ENCODE assay signal across 8 mouse cellular contexts in the genomic region with DNA sequence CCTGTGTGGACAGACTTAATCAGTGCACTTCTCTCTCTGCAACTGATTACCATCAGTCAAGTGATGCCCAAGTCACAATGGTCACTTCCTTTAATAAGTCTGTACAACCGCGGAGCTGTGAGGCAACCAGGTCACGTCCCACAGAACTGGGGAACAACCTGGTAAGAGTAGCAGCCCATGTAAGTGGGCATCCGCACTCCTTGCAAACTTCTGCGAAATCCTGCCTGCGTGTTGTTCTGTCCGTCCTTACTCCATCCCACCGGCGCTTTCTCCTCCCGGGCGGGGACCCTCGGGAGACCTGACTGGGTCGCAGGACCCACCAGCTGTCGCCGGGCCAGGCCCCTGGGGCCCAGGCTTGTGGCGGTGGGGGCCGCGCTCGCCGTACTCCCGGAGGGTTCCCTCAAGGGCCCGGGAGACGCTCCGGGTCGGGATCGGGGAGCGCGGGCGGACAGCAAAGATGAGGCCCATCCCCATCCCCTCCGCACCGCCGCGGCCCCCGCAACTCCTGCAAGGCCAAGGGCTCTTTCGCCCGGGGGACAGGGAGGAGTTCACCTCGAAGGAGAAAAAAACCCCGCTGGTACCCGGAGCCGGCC. TPM values are rescaled to one million over a fixed set of nuclear protein-coding genes. Genes with fewer than 3 reads are reported as not detected.
DNase-seq lines count a peak whose midpoint lies in the region; ATAC-seq and TF ChIP-seq lines count a peak whose summit lies in the region.

No protein-coding gene starts in this region.

- peaks cover 2% of the 10 kb centered on the region; the same call in 1 of the 2 replicates for H3K27me3 ChIP-seq in ES-Bruce4 (ENCODE audit: control insufficient read depth, insufficient read depth, low read length, poor library complexity, severe bottlenecking)
- H3K27me3 ChIP-seq in embryonic facial prominence, embryonic 15.5 days, result no peaks in the 10 kb centered on the region
- H3K27me3 ChIP-seq in lung, embryonic 15.5 days, result no peaks in the 10 kb centered on the region

- peak overlapping the region; percentile 91 for H3K9ac ChIP-seq in ES-Bruce4 (ENCODE audit: low read depth, poor library complexity, severe bottlenecking)
- peak overlapping the region; percentile 83 for H3K9ac ChIP-seq in embryonic facial prominence, embryonic 15.5 days
- peak overlapping the region; percentile 62 for H3K9ac ChIP-seq in lung, embryonic 15.5 days

- H3K4me1 ChIP-seq in ES-Bruce4 (ENCODE audit: control insufficient read depth, insufficient read depth, low read length), result no peaks in the 10 kb centered on the region
- H3K4me1 ChIP-seq in embryonic facial prominence, embryonic 15.5 days, result 0 out of 2 replicates have a peak, but pooled peaks cover 3% of the 10 kb centered on the region
- no peaks in the 10 kb centered on the region for H3K4me1 ChIP-seq in lung, embryonic 15.5 days
- no peaks in the 10 kb centered on the region for H3K4me1 ChIP-seq in olfactory bulb, adult 2 months (ENCODE audit: control insufficient read depth, insufficient read depth, low read length)

- H3K27ac ChIP-seq in ES-Bruce4 (ENCODE audit: insufficient read depth, low read length), result no peak overlapping the region
- H3K27ac ChIP-seq in embryonic facial prominence, embryonic 15.5 days (replicated peaks), result peak overlapping the region; percentile 85
- H3K27ac ChIP-seq in lung, embryonic 15.5 days, result no peak overlapping the region
- 0 out of 2 replicates have a peak overlapping the region, but pooled peaks have one; percentile 10 for H3K27ac ChIP-seq in olfactory bulb, adult 2 months (ENCODE audit: insufficient read depth, low read depth, low read length)

- TF ChIP-seq POLR2A in ES-Bruce4 (IDR thresholded peaks at IDR 0.05; ENCODE audit: insufficient read depth, low read length), result no peak
- no peak for TF ChIP-seq POLR2A in olfactory bulb, adult 2 months (IDR thresholded peaks at IDR 0.05; ENCODE audit: insufficient read depth, low read depth, low read length)

- WGBS in embryonic facial prominence, embryonic 15.5 days, result under 1% methylated on average over 39 of the region's 40 CpGs
- WGBS in lung, embryonic 15.5 days, result under 1% methylated on average over 38 of the region's 40 CpGs
- WGBS in olfactory bulb, adult 2 months, result 1% methylated on average over 39 of the region's 40 CpGs

- ATAC-seq in embryonic facial prominence, embryonic 15.5 days (ENCODE audit: insufficient number of reproducible peaks, low FRiP score, low TSS enrichment, low read depth), result peak; percentile 71
- ATAC-seq in inflammation-experienced regulatory T-cells, adult 6 months, result peak; percentile 29
- peak; percentile 55 for ATAC-seq in lung, embryonic 15.5 days (ENCODE audit: borderline replicate concordance, extremely low read depth, low FRiP score, low TSS enrichment)

- TF ChIP-seq CTCF in ES-Bruce4 (IDR thresholded peaks at IDR 0.05; ENCODE audit: low read depth, low read length), result no peak
- no peak for TF ChIP-seq CTCF in olfactory bulb, adult 2 months (IDR thresholded peaks at IDR 0.05; ENCODE audit: insufficient read depth, low read depth, low read length)

- TF ChIP-seq EP300 in ES-Bruce4 (IDR thresholded peaks at IDR 0.05; ENCODE audit: insufficient read depth, low read depth, low read length), result no peak

- H3K4me2 ChIP-seq in embryonic facial prominence, embryonic 15.5 days (replicated peaks), result peak overlapping the region; percentile 82
- H3K4me2 ChIP-seq in lung, embryonic 15.5 days, result peak overlapping the region; percentile 77

- no peaks in the 10 kb centered on the region for H3K36me3 ChIP-seq in ES-Bruce4 (ENCODE audit: control insufficient read depth, insufficient read depth, low read length, poor library complexity, severe bottlenecking)
- H3K36me3 ChIP-seq in embryonic facial prominence, embryonic 15.5 days, result no peaks in the 10 kb centered on the region
- H3K36me3 ChIP-seq in lung, embryonic 15.5 days, result no peaks in the 10 kb centered on the region

- peak; percentile 33 for DNase-seq in kidney, adult 11 months
- DNase-seq in kidney, postnatal 10 days, result no peak
- DNase-seq in thymus, postnatal 25 days, result no peak

- H3K9me3 ChIP-seq in ES-Bruce4 (replicated peaks; ENCODE audit: control insufficient read depth, insufficient read depth, low read length, poor library complexity, severe bottlenecking), result no peaks in the 10 kb centered on the region
- no peaks in the 10 kb centered on the region for H3K9me3 ChIP-seq in embryonic facial prominence, embryonic 15.5 days (replicated peaks)
- H3K9me3 ChIP-seq in lung, embryonic 15.5 days, result no peaks in the 10 kb centered on the region

- H3K4me3 ChIP-seq in ES-Bruce4 (ENCODE audit: low read depth, low read length), result peak overlapping the region; percentile 76
- peak overlapping the region; percentile 89 for H3K4me3 ChIP-seq in embryonic facial prominence, embryonic 15.5 days (replicated peaks)
- H3K4me3 ChIP-seq in lung, embryonic 15.5 days, result peak overlapping the region; percentile 66
- H3K4me3 ChIP-seq in olfactory bulb, adult 2 months (ENCODE audit: insufficient read depth, low read depth, low read length), result peak overlapping the region; percentile 87

RNA-seq across cellular contexts. Expression of a gene that starts 0.7 kb away (rescaled TPM):
- 18.7 and 20.3 TPM in 2 replicates for polyA plus RNA-seq in ES-Bruce4 (2011; ENCODE audit: insufficient read depth, insufficient read length, low read depth, missing spikeins)
- polyA plus RNA-seq in embryonic facial prominence, embryonic 15.5 days (2015; fragmentation: Nextera tagmentation; extraction: Ambion mirVana), result 13.0 and 15.4 TPM in 2 replicates
- polyA plus RNA-seq in inflammation-experienced regulatory T-cells, adult 6 months (2017; shearing (Covaris generic)), result 10 to 100 TPM in 2 of 3 experiments, 1 to 10 TPM in 1; 9.8 to 18.0 (median 13.7) TPM
- 11.2 and 11.8 TPM in 2 replicates for polyA plus RNA-seq in lung, embryonic 15.5 days (2015; fragmentation: Nextera tagmentation; extraction: Ambion mirVana)
- polyA plus RNA-seq in olfactory bulb, adult 2 months (2012; ENCODE audit: insufficient read depth, insufficient read length, low replicate concordance, missing spikeins), result not detected in 2 replicates

Comparison
In these comparisons a context has a peak if more than half of its experiments do, and no peak if none do; other contexts are left out.
1. H3K27ac ChIP-seq: peak in embryonic facial prominence, embryonic 15.5 days (single experiment) and olfactory bulb, adult 2 months (single experiment); none in ES-Bruce4 (single experiment) and lung, embryonic 15.5 days (single experiment).
2. RNA of a gene that starts 0.7 kb away (polyA plus RNA-seq): 18.7 to 20.3 TPM in ES-Bruce4, 13.0 to 15.4 TPM in embryonic facial prominence, embryonic 15.5 days, 9.8 to 18.0 TPM in inflammation-experienced regulatory T-cells, adult 6 months and 11.2 to 11.8 TPM in lung, embryonic 15.5 days; not detected in olfactory bulb, adult 2 months; every median in the first group is over 10 times any median in the second.
3. Peak in every context shown above with its lines, with median percentiles within 50 percentile points of each other: H3K4me3 ChIP-seq, H3K9ac ChIP-seq and ATAC-seq.